Mouse (Mus musculus) heart, postnatal 14 days (tissue): ENCODE results near the gene Ubox5. TPM values are rescaled to one million over a fixed set of nuclear protein-coding genes. Genes with fewer than 3 reads are reported as not detected.
"Not testable (repeated sequence)": the region's sequence is repeated elsewhere in the genome, so short reads cannot be mapped to it uniquely, and the experiment has no call there.

Experiments used
- DNase-seq, 2 experiments: peaks; one replicate each; pipeline ENCODE4 v3.0.0; 2021 to 2022
- intact Hi-C: fragments of 180-260 bp; cut with DNase I; formaldehyde crosslinking; loops from one replicate; pipeline ENCODE4 v1.15.1; 2025
- total RNA-seq, 2 experiments: library from RNA; stranded (reverse); gene quantifications; 2 replicates each; pipeline ENCODE4 v1.2.3; 2021

Ubox5 gene
- total RNA-seq, 2 experiments from 2014 or later, result 4.2 to 4.5 TPM

GRCm38 (mm10) chr2:130579791-130580190 is 50.0 kb downstream of the Ubox5 start:
- intact Hi-C loops, result no loop called here
- DNase-seq, result no peak

- intact Hi-C loops, result no loop called here
- DNase-seq, result peak; percentile 51 to 68
Observed at GRCm38 (mm10) chr2:130578148-130578547, 51.7 kb downstream of the Ubox5 start.

- intact Hi-C loops, result no loop called here
Observed at GRCm38 (mm10) chr2:130577632-130578031, 52.2 kb downstream of the Ubox5 start.

GRCm38 (mm10) chr2:130577021-130577420 is 52.8 kb downstream of the Ubox5 start:
- no peak for DNase-seq
- intact Hi-C loops, result no loop called here

More at GRCm38 (mm10) chr2:130577632-130578031, 52.2 kb downstream of the Ubox5 start:
- DNase-seq, result peak; percentile 33 to 41

GRCm38 (mm10) chr2:130576564-130576963 is 53.3 kb downstream of the Ubox5 start:
- intact Hi-C loops, result not testable (repeated sequence)
- peak in 1 of 2 experiments; percentile 31 for DNase-seq

- intact Hi-C loops, result no loop called here
- no peak for DNase-seq
Observed at GRCm38 (mm10) chr2:130575873-130576272, 54.0 kb downstream of the Ubox5 start, which contains the start of gene Oxt. Gene Oxt (plus strand): TSS chr2:130576173.

GRCm38 (mm10) chr2:130574960-130575359 is 54.9 kb downstream of the Ubox5 start:
- no peak for DNase-seq
- intact Hi-C loops, result no loop called here

- DNase-seq, result no peak
- intact Hi-C loops, result no loop called here
Observed at GRCm38 (mm10) chr2:130569926-130570325, 59.9 kb downstream of the Ubox5 start.

GRCm38 (mm10) chr2:130568921-130569320 is 60.9 kb downstream of the Ubox5 start:
- intact Hi-C loops, result no loop called here
- DNase-seq, result no peak

- intact Hi-C loops, result loop anchor here (2.0 kb wide), 1 partner anchor 32 kb away; no protein-coding TSS in a partner anchor
Observed at GRCm38 (mm10) chr2:130564983-130565382, 64.9 kb downstream of the Ubox5 start.

GRCm38 (mm10) chr2:130564063-130564462 is 65.8 kb downstream of the Ubox5 start:
- DNase-seq, result no peak
- intact Hi-C loops, result loop anchor here (2.0 kb wide), 1 partner anchor 33 kb away; no protein-coding TSS in a partner anchor

More at GRCm38 (mm10) chr2:130564983-130565382, 64.9 kb downstream of the Ubox5 start:
- no peak for DNase-seq

GRCm38 (mm10) chr2:130563212-130564055 is 66.4 kb downstream of the Ubox5 start, which contains the start of gene Mrps26:
Gene Mrps26 (plus strand): TSS chr2:130563742.
- intact Hi-C loops, result loop anchor here (2.0 kb wide), 1 partner anchor 33 kb away; no protein-coding TSS in a partner anchor
- DNase-seq, result peak; percentile 93 to 94

GRCm38 (mm10) chr2:130558015-130558414 is 71.8 kb downstream of the Ubox5 start:
- intact Hi-C loops, result no loop called here
- DNase-seq, result no peak

GRCm38 (mm10) chr2:130557462-130557861 is 72.4 kb downstream of the Ubox5 start:
- intact Hi-C loops, result no loop called here

GRCm38 (mm10) chr2:130556292-130556691 is 73.5 kb downstream of the Ubox5 start:
- DNase-seq, result no peak
- intact Hi-C loops, result no loop called here

More at GRCm38 (mm10) chr2:130557462-130557861, 72.4 kb downstream of the Ubox5 start:
- no peak for DNase-seq

GRCm38 (mm10) chr2:130554841-130555240 is 75.0 kb downstream of the Ubox5 start:
- DNase-seq, result no peak
- intact Hi-C loops, result no loop called here

- intact Hi-C loops, result no loop called here
- no peak for DNase-seq
Observed at GRCm38 (mm10) chr2:130546957-130547356, 82.9 kb downstream of the Ubox5 start.

- DNase-seq, result no peak
- intact Hi-C loops, result no loop called here
Observed at GRCm38 (mm10) chr2:130540266-130540665, 89.6 kb downstream of the Ubox5 start.
